Mouse (Mus musculus) liver, embryonic 14.5 days (tissue): Measurements from ENCODE around the gene Med12l.

ENCODE experiments used
- CTCF ChIP-seq: IDR thresholded peaks from 2 replicates; pipeline ENCODE4 v1.5.1; 2016; ENCODE audit warnings: antibody characterized with exemption, low read depth, control low read depth
- EP300 ChIP-seq: IDR thresholded peaks from 2 replicates; pipeline ENCODE4 v1.6.1; 2016; ENCODE audit warnings: antibody characterized with exemption, low read depth

DNA sequence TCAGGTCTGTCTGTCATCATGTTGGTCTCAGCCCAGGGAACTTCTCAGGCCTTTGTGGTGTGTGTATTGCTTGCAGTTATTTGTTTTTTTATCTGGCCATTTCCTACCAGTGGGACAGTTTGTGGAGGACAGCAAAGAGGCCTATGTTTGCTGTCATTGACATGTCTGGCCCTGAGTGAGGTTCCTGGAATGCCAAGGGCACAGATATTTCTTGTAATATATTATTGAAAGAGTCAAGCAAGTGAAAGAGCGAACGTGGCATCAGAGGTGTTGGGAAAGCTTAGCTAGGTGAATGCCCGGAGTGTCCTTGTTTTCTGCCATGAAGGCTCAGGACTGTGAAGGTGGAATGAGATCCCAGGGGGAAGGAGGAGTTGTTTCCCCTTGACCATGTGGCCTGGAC is 4.7 kb downstream of the Med12l start:
- TF ChIP-seq CTCF, result no peak
- TF ChIP-seq EP300, result no peak
